In genomic region chr6:98003114-98003513, GRCm38 (mm10) we compare ENCODE assay signal across 8 mouse cellular contexts.
A peak's percentile ranks its signal among the peaks of the same experiment; 100 is the strongest.
DNase-seq lines count a peak whose midpoint lies in the region.

No protein-coding gene starts in this region.

- DNase-seq in adrenal gland, postnatal 10 days, result peak; percentile 12
- no peak for DNase-seq in adrenal gland, postnatal 36 days
- DNase-seq in left cerebral cortex, adult 11 months (ENCODE audit: low spot score), result peak; percentile 34
- DNase-seq in left cerebral cortex, adult 8-10 months (ENCODE audit: low spot score in 2 of 2), result no peak
- DNase-seq in cerebellum, adult 9-10 months, result peak; percentile 72
- peak; percentile 7 for DNase-seq in large intestine, adult 2 months (ENCODE audit: low read depth, low spot score)
- no peak for DNase-seq in right cerebral cortex, adult 18-20 months
- no peak for DNase-seq in thymus, postnatal 4 days

- WGBS in large intestine, adult 2 months, result 8% methylated on average over 3 of the region's 3 CpGs

Comparison
In these comparisons a context has a peak if more than half of its experiments do, and no peak if none do; other contexts are left out.
1. DNase-seq: peak in adrenal gland, postnatal 10 days (single experiment), left cerebral cortex, adult 11 months (single experiment), cerebellum, adult 9-10 months (single experiment) and large intestine, adult 2 months (single experiment); none in adrenal gland, postnatal 36 days (0 of 2), left cerebral cortex, adult 8-10 months (0 of 2), right cerebral cortex, adult 18-20 months (single experiment) and thymus, postnatal 4 days (single experiment).